Mouse (Mus musculus) hindbrain, embryonic 16.5 days (tissue): ENCODE data around the gene Cenpv. TPM values are rescaled to one million over a fixed set of nuclear protein-coding genes. Genes with fewer than 3 reads are reported as not detected.

Source experiments
- ATAC-seq: fragments of 200-750 bp; cut with Nextera tagmentation; 2 replicates; pipeline ENCODE4 v1.8.0; 2017; ENCODE audit warnings: moderate TSS enrichment, moderate library complexity
- H3K27ac ChIP-seq: fragments of 300-500 bp; sonication (generic); 2 replicates; pipeline ENCODE4 v1.5.1; 2014; ENCODE audit warnings: low read depth, mild to moderate bottlenecking, control low read depth, low read length, moderate library complexity
- H3K27me3 ChIP-seq: fragments of 300-500 bp; sonication (generic); replicated peaks from 2 replicates; pipeline ENCODE4 v1.6.1; 2014; ENCODE audit warnings: low read length; ENCODE audit not compliant: control insufficient read depth, insufficient read depth
- H3K36me3 ChIP-seq: fragments of 300-500 bp; sonication (generic); 2 replicates; pipeline ENCODE4 v1.6.1; 2014; ENCODE audit warnings: mild to moderate bottlenecking, low read length, moderate library complexity, mixed read lengths; ENCODE audit not compliant: control insufficient read depth, insufficient read depth
- H3K4me1 ChIP-seq: fragments of 300-500 bp; sonication (generic); 2 replicates; pipeline ENCODE4 v1.6.1; 2014; ENCODE audit warnings: low read depth, low read length; ENCODE audit not compliant: control insufficient read depth, insufficient read depth
- H3K4me2 ChIP-seq: fragments of 300-500 bp; sonication (generic); 2 replicates; pipeline ENCODE4 v1.6.1; 2014; ENCODE audit warnings: mild to moderate bottlenecking, low read length, control low read depth, moderate library complexity
- H3K4me3 ChIP-seq: fragments of 300-500 bp; sonication (generic); 2 replicates; pipeline ENCODE4 v1.5.1; 2014; ENCODE audit warnings: mild to moderate bottlenecking, low read length, control low read depth, moderate library complexity
- H3K9ac ChIP-seq: fragments of 300-500 bp; sonication (generic); 2 replicates; pipeline ENCODE4 v1.6.1; 2014; ENCODE audit warnings: low read depth, mild to moderate bottlenecking, control low read depth, low read length, moderate library complexity
- H3K9me3 ChIP-seq: fragments of 300-500 bp; sonication (generic); 2 replicates; pipeline ENCODE4 v1.6.1; 2014; ENCODE audit warnings: mild to moderate bottlenecking, low read length, moderate library complexity; ENCODE audit not compliant: control insufficient read depth
- WGBS: fragments of 180-500 bp; shearing (Covaris S2); extraction: QIAGEN DNeasy Blood & Tissue Kit; methylation state at CpG from one replicate; pipeline ENCODE4 v1.1.7; 2014; 5-methylcytosine and 5-hydroxymethylcytosine counted together
- polyA plus RNA-seq: library from polyadenylated mRNA; unstranded; fragments of >200 nt; fragmentation: Nextera tagmentation; extraction: Ambion mirVana; gene quantifications from 2 replicates; pipeline ENCODE4 v1.2.1, GENCODE M21; 2015

The Cenpv gene
- polyA plus RNA-seq, 1 experiment from 2014 or later = 23.8 TPM

- Histone ChIP-seq H3K27me3 (no peaks in the 10 kb centered on the region), H3K9ac (no peak overlapping the region), H3K36me3 (peaks cover 10% of the 10 kb centered on the region), H3K27ac (no peak overlapping the region), H3K4me1 (peaks cover 21% of the 10 kb centered on the region), H3K9me3 (no peaks in the 10 kb centered on the region), H3K4me2 (no peak overlapping the region), H3K4me3 (no peak overlapping the region)
- no peak for ATAC-seq
Measured at GRCm38 (mm10) chr11:62555896-62556412, 16.9 kb upstream of the Cenpv start.

DNA sequence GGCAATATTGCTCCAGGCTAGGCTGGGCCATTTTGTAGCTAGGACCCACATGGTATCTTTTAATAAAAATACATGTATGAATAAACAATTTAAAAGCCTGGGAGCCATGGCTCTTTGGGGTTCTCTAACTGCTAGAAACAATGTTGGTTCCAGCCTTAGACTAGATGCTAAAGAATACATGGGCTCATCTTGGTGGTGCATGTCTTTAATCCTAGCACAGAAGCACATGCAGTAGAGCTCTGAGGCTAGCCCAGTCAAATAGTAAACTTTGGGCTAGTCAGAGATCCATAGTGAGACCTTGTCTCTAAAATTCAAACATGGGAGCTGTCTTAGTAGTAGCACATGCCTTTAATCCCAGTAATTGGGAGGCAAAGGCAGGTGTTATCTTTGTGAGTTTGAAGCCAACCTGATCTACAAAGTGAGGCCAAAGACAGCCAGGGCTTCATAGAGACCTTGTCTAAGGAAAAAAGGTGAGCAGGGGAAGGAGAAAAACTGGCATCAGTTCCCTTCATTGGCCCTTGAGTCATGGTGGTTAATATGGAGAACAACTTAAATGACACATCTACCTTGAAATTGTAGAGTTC lies 16.0 kb upstream of the Cenpv start:
- Histone ChIP-seq H3K9ac (no peak overlapping the region), H3K9me3 (no peaks in the 10 kb centered on the region)

GRCm38 (mm10) chr11:62554163-62554855 lies 15.2 kb upstream of the Cenpv start:
- Histone ChIP-seq H3K4me1 (peaks cover 25% of the 10 kb centered on the region), H3K4me2 (peak overlapping the region; percentile 80), H3K9me3 (no peaks in the 10 kb centered on the region), H3K27ac (no peak overlapping the region), H3K27me3 (no peaks in the 10 kb centered on the region), H3K4me3 (peak overlapping the region; percentile 48), H3K36me3 (peaks cover 10% of the 10 kb centered on the region), H3K9ac (0 out of 2 replicates have a peak overlapping the region, but pooled peaks have one; percentile 22)
- ATAC-seq = no peak
- WGBS = 66% methylated on average over 5 of the region's 5 CpGs

More for the DNA sequence above, 16.0 kb upstream of the Cenpv start:
- H3K4me3 ChIP-seq = peak overlapping the region; percentile 48
- H3K27ac ChIP-seq = no peak overlapping the region
- no peaks in the 10 kb centered on the region for H3K27me3 ChIP-seq
- ATAC-seq = no peak
- H3K4me2 ChIP-seq = peak overlapping the region; percentile 80
- peaks cover 21% of the 10 kb centered on the region for H3K4me1 ChIP-seq
- H3K36me3 ChIP-seq = peaks cover 10% of the 10 kb centered on the region

DNA sequence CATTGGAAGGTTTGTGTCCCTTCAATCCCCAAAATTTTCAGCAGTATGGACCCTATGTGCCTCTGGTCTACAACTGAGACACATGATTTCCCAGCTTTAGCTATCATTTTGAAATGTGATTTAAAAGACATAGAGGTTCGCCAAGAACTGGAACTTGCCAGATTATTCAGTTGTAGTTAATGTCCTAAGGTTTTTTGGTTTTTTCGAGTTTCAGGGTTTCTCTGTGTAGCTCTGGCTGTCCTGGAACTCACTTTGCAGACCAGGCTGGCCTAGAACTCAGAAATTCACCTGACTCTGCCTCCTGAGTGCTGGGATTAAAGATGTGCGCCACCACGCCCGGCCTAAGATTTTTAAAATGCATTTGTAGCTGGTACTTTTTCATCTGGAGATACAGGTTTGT lies 14.6 kb upstream of the Cenpv start:
- Histone ChIP-seq H3K4me2 (peak overlapping the region; percentile 80), H3K9ac (peak overlapping the region; percentile 27), H3K4me3 (peak overlapping the region; percentile 48), H3K9me3 (no peaks in the 10 kb centered on the region), H3K36me3 (peaks cover 10% of the 10 kb centered on the region), H3K4me1 (peaks cover 27% of the 10 kb centered on the region), H3K27me3 (no peaks in the 10 kb centered on the region), H3K27ac (no peak overlapping the region)
- ATAC-seq = no peak
- 84% methylated on average over 5 of the region's 5 CpGs for WGBS

GRCm38 (mm10) chr11:62553186-62553585 lies 14.1 kb upstream of the Cenpv start:
- no peaks in the 10 kb centered on the region for H3K9me3 ChIP-seq
- no peak overlapping the region for H3K27ac ChIP-seq
- H3K4me3 ChIP-seq = peak overlapping the region; percentile 48
- H3K4me1 ChIP-seq = peaks cover 27% of the 10 kb centered on the region
- no peaks in the 10 kb centered on the region for H3K27me3 ChIP-seq
- WGBS = 32% methylated on average over 1 of the region's 1 CpGs
- no peak for ATAC-seq
- peaks cover 10% of the 10 kb centered on the region for H3K36me3 ChIP-seq
- peak overlapping the region; percentile 80 for H3K4me2 ChIP-seq
- peak overlapping the region; percentile 19 for H3K9ac ChIP-seq

- Histone ChIP-seq H3K27me3 (no peaks in the 10 kb centered on the region), H3K9me3 (no peaks in the 10 kb centered on the region), H3K4me1 (peaks cover 27% of the 10 kb centered on the region), H3K27ac (peak overlapping the region; percentile 92), H3K4me2 (peak overlapping the region; percentile 51), H3K4me3 (peak overlapping the region; percentile 70), H3K9ac (peak overlapping the region; percentile 76), H3K36me3 (peaks cover 10% of the 10 kb centered on the region)
- ATAC-seq = peak; percentile 87
- WGBS = under 1% methylated on average over 58 of the region's 58 CpGs
Measured at GRCm38 (mm10) chr11:62551226-62552119, 12.4 kb upstream of the Cenpv start.

- peak; percentile 97 for ATAC-seq
- under 1% methylated on average over 38 of the region's 40 CpGs for WGBS
- peak within 1 kb of the TSS; percentile 83 for H3K4me2 ChIP-seq
- peaks cover 10% of the 10 kb centered on the region for H3K36me3 ChIP-seq
- H3K4me3 ChIP-seq = peak within 1 kb of the TSS; percentile 70
- H3K9ac ChIP-seq = peak within 1 kb of the TSS; percentile 91
- peak within 1 kb of the TSS; percentile 99 for H3K27ac ChIP-seq
- peaks cover 27% of the 10 kb centered on the region for H3K4me1 ChIP-seq
- H3K9me3 ChIP-seq = no peaks in the 10 kb centered on the region
- no peaks in the 10 kb centered on the region for H3K27me3 ChIP-seq
Measured at GRCm38 (mm10) chr11:62550727-62551225, 11.7 kb upstream of the Cenpv start, which contains the start of gene Ubb. Ubb (plus strand) TSS chr11:62551171.

- ATAC-seq = peak; percentile 9
- peak overlapping the region; percentile 83 for H3K4me2 ChIP-seq
- H3K4me3 ChIP-seq = peak overlapping the region; percentile 70
- H3K36me3 ChIP-seq = peaks cover 10% of the 10 kb centered on the region
- no peaks in the 10 kb centered on the region for H3K27me3 ChIP-seq
- peaks cover 27% of the 10 kb centered on the region for H3K4me1 ChIP-seq
- H3K27ac ChIP-seq = peak overlapping the region; percentile 99
- no peaks in the 10 kb centered on the region for H3K9me3 ChIP-seq
- under 1% methylated on average over 11 of the region's 11 CpGs for WGBS
- H3K9ac ChIP-seq = peak overlapping the region; percentile 91
Measured at GRCm38 (mm10) chr11:62550227-62550685, 11.2 kb upstream of the Cenpv start.
